Mouse (Mus musculus): Measurements from ENCODE around the gene Rpl38.

GRCm38 (mm10) chr11:114665463-114665862, 2.9 kb upstream of the Rpl38 start:
- TF ChIP-seq EP300 (IDR thresholded peaks at IDR 0.05; ENCODE audit: low read depth) (no peak), CTCF (IDR thresholded peaks at IDR 0.05; ENCODE audit: low read depth) (no peak)
